9 mouse cellular contexts compared by ENCODE assay signal in genomic region chr5:21543409-21544201, GRCm38 (mm10). TPM values are rescaled to one million over a fixed set of nuclear protein-coding genes. Genes with fewer than 3 reads are reported as not detected.
A peak's percentile ranks its signal among the peaks of the same experiment; 100 is the strongest.
DNase-seq lines count a peak whose midpoint lies in the region; ATAC-seq lines count a peak whose summit lies in the region.
"Had no signal": no experiment of that assay in that cellular context is flagged by ENCODE, and none has a peak within 500 bp of the region (broad histone marks: within the 10 kb centered on the region; RNA-seq: fewer than 3 reads in every experiment).

Gene Lrrc17, plus strand, starts transcription at chr5:21543559.

- no peak for ATAC-seq in heart, embryonic 12.5 days (ENCODE audit: insufficient number of reproducible peaks, low FRiP score)
- peak; percentile 94 for ATAC-seq in limb, embryonic 13.5 days (ENCODE audit: low FRiP score, low read depth)
- peak; percentile 90 for ATAC-seq in stomach, embryonic 14.5 days (ENCODE audit: insufficient number of reproducible peaks, insufficient read depth, low FRiP score, low read depth)

- H3K36me3 ChIP-seq in heart, embryonic 12.5 days: no peaks in the 10 kb centered on the region
- peaks cover 15% of the 10 kb centered on the region for H3K36me3 ChIP-seq in limb, embryonic 13.5 days
- H3K36me3 ChIP-seq in stomach, embryonic 14.5 days (ENCODE audit: control insufficient read depth, insufficient read depth, low read length): no peaks in the 10 kb centered on the region

- 42% methylated on average over 17 of the region's 17 CpGs for WGBS in heart, embryonic 12.5 days
- 11% methylated on average over 17 of the region's 17 CpGs for WGBS in limb, embryonic 13.5 days
- 24% methylated on average over 17 of the region's 17 CpGs for WGBS in stomach, embryonic 14.5 days

- peaks cover 12% of the 10 kb centered on the region for H3K4me1 ChIP-seq in heart, embryonic 12.5 days (replicated peaks)
- peaks cover 42% of the 10 kb centered on the region for H3K4me1 ChIP-seq in limb, embryonic 13.5 days
- H3K4me1 ChIP-seq in stomach, embryonic 14.5 days (ENCODE audit: control insufficient read depth, insufficient read depth, low read length): peaks cover 13% of the 10 kb centered on the region

- DNase-seq in adrenal gland, postnatal 10 days: peak; percentile 12
- no peak for DNase-seq in adrenal gland, adult (ENCODE audit: inconsistent age in 2 of 2, low spot score in 1 of 2)
- DNase-seq in embryo, embryonic 11.5 days (ENCODE audit: low read depth, low spot score): peak; percentile 56
- DNase-seq in left cerebral cortex, adult 8-10 months (ENCODE audit: low spot score in 2 of 2): no peak
- no peak for DNase-seq in cerebellum, adult 8-10 months

- peak within 1 kb of the TSS; percentile 28 for H3K4me3 ChIP-seq in heart, embryonic 12.5 days
- H3K4me3 ChIP-seq in limb, embryonic 13.5 days: peak within 1 kb of the TSS; percentile 55
- peak within 1 kb of the TSS; percentile 36 for H3K4me3 ChIP-seq in stomach, embryonic 14.5 days (ENCODE audit: low read depth, low read length)

- H3K9ac ChIP-seq in heart, embryonic 12.5 days: no peak within 1 kb of the TSS
- H3K9ac ChIP-seq in limb, embryonic 13.5 days: peak within 1 kb of the TSS; percentile 72
- H3K9ac ChIP-seq in stomach, embryonic 14.5 days (replicated peaks; ENCODE audit: low read depth, low read length): peak within 1 kb of the TSS; percentile 21; the same call in 1 of the 2 replicates

- peak within 1 kb of the TSS; percentile 36; the same call in 1 of the 2 replicates for H3K27ac ChIP-seq in heart, embryonic 12.5 days (ENCODE audit: poor library complexity, severe bottlenecking)
- H3K27ac ChIP-seq in limb, embryonic 13.5 days: peak within 1 kb of the TSS; percentile 94
- peak within 1 kb of the TSS; percentile 95 for H3K27ac ChIP-seq in stomach, embryonic 14.5 days (ENCODE audit: low read length)

- H3K27me3 ChIP-seq in heart, embryonic 12.5 days (replicated peaks): no peaks in the 10 kb centered on the region
- no peaks in the 10 kb centered on the region for H3K27me3 ChIP-seq in limb, embryonic 13.5 days
- no peaks in the 10 kb centered on the region for H3K27me3 ChIP-seq in stomach, embryonic 14.5 days (ENCODE audit: control insufficient read depth, insufficient read depth, low read length)

- peak within 1 kb of the TSS; percentile 53 for H3K4me2 ChIP-seq in heart, embryonic 12.5 days
- H3K4me2 ChIP-seq in limb, embryonic 13.5 days (replicated peaks): peak within 1 kb of the TSS; percentile 71
- peak within 1 kb of the TSS; percentile 49 for H3K4me2 ChIP-seq in stomach, embryonic 14.5 days (replicated peaks; ENCODE audit: low read depth, low read length)

- no peaks in the 10 kb centered on the region for H3K9me3 ChIP-seq in heart, embryonic 12.5 days (replicated peaks)
- no peaks in the 10 kb centered on the region for H3K9me3 ChIP-seq in limb, embryonic 13.5 days
- H3K9me3 ChIP-seq in stomach, embryonic 14.5 days (ENCODE audit: control insufficient read depth, low read depth, low read length): no peaks in the 10 kb centered on the region

RNA-seq across cellular contexts. Expression of gene Lrrc17, which starts in this region (rescaled TPM):
- 10 to 100 TPM; 11.0 to 12.0 TPM for total RNA-seq in adrenal gland, postnatal 10 days (2021)
- polyA plus RNA-seq in heart, embryonic 12.5 days (2016; fragmentation: Nextera tagmentation; extraction: Ambion mirVana): 6.6 and 7.8 TPM in 2 replicates
- 89.9 and 102 TPM in 2 replicates for polyA plus RNA-seq in limb, embryonic 13.5 days (2015; fragmentation: Nextera tagmentation; extraction: Ambion mirVana)
- polyA plus RNA-seq in stomach, embryonic 14.5 days (2014; fragmentation: Nextera tagmentation; extraction: Ambion mirVana): 66.1 and 70.1 TPM in 2 replicates
- total RNA-seq in left cerebral cortex, adult 8-10 months (2022): under 1 TPM; 0.44 to 0.93 (median 0.54) TPM
- total RNA-seq: common myeloid progenitor, adult 5-6 weeks had no signal

Comparison
In these comparisons a context has a peak if more than half of its experiments do, and no peak if none do; other contexts are left out.
1. RNA of gene Lrrc17 (total RNA-seq): 11.0 to 12.0 TPM in adrenal gland, postnatal 10 days; 0.44 to 0.93 TPM in left cerebral cortex, adult 8-10 months; every median in the first group is over 4 times any median in the second.
2. DNase-seq: peak in adrenal gland, postnatal 10 days (single experiment) and embryo, embryonic 11.5 days (single experiment); none in adrenal gland, adult (0 of 2), left cerebral cortex, adult 8-10 months (0 of 2) and cerebellum, adult 8-10 months (single experiment).
3. H3K27ac ChIP-seq: peak in every context shown above with its lines; median percentile 95 in stomach, embryonic 14.5 days; 94 in limb, embryonic 13.5 days; 36 in heart, embryonic 12.5 days.
4. Peak in every context shown above with its lines, with median percentiles within 50 percentile points of each other: H3K4me2 ChIP-seq and H3K4me3 ChIP-seq.